Mouse (Mus musculus): Measurements from ENCODE around the gene Tet2. TPM values are rescaled to one million over a fixed set of nuclear protein-coding genes. Genes with fewer than 3 reads are reported as not detected.

The Tet2 gene
- polyA plus RNA-seq, 1 experiment = 84.9 TPM

GRCm38 (mm10) chr3:133535644-133536043, 9.3 kb downstream of the Tet2 start:
- H3K4me1 ChIP-seq (ENCODE audit: control insufficient read depth, insufficient read depth, low read length) = peaks cover 28% of the 10 kb centered on the region
- TF ChIP-seq POLR2A (IDR thresholded peaks at IDR 0.05; ENCODE audit: borderline replicate concordance, low read depth, low read length) (no peak), CTCF (IDR thresholded peaks at IDR 0.05; ENCODE audit: low read depth, low read length) (no peak)
- no peak overlapping the region for H3K27ac ChIP-seq (ENCODE audit: insufficient read depth, low read depth, low read length)
- no peak overlapping the region for H3K4me3 ChIP-seq (ENCODE audit: insufficient read depth, low read length)

GRCm38 (mm10) chr3:133534066-133534465, 10.9 kb downstream of the Tet2 start:
- Histone ChIP-seq H3K4me1 (ENCODE audit: control insufficient read depth, insufficient read depth, low read length) (peaks cover 23% of the 10 kb centered on the region), H3K4me3 (ENCODE audit: insufficient read depth, low read length) (no peak overlapping the region)
- TF ChIP-seq POLR2A (IDR thresholded peaks at IDR 0.05; ENCODE audit: borderline replicate concordance, low read depth, low read length) (no peak), CTCF (IDR thresholded peaks at IDR 0.05; ENCODE audit: low read depth, low read length) (no peak)

GRCm38 (mm10) chr3:133533272-133533995, 11.5 kb downstream of the Tet2 start:
- TF ChIP-seq CTCF (IDR thresholded peaks at IDR 0.05; ENCODE audit: low read depth, low read length) = no peak
- Histone ChIP-seq H3K4me3 (ENCODE audit: insufficient read depth, low read length) (no peak overlapping the region), H3K27ac (ENCODE audit: insufficient read depth, low read depth, low read length) (no peak overlapping the region), H3K4me1 (ENCODE audit: control insufficient read depth, insufficient read depth, low read length) (peaks cover 23% of the 10 kb centered on the region)

More at GRCm38 (mm10) chr3:133534066-133534465, 10.9 kb downstream of the Tet2 start:
- no peak overlapping the region for H3K27ac ChIP-seq (ENCODE audit: insufficient read depth, low read depth, low read length)

- TF ChIP-seq POLR2A (IDR thresholded peaks at IDR 0.05; ENCODE audit: borderline replicate concordance, low read depth, low read length) = no peak
- TF ChIP-seq CTCF (IDR thresholded peaks at IDR 0.05; ENCODE audit: low read depth, low read length) = no peak
- Histone ChIP-seq H3K4me3 (ENCODE audit: insufficient read depth, low read length) (no peak overlapping the region), H3K4me1 (ENCODE audit: control insufficient read depth, insufficient read depth, low read length) (peaks cover 25% of the 10 kb centered on the region), H3K27ac (ENCODE audit: insufficient read depth, low read depth, low read length) (no peak overlapping the region)
Measured at GRCm38 (mm10) chr3:133532806-133533205, 12.1 kb downstream of the Tet2 start.

- H3K4me1 ChIP-seq (ENCODE audit: control insufficient read depth, insufficient read depth, low read length) = peaks cover 25% of the 10 kb centered on the region
- H3K4me3 ChIP-seq (ENCODE audit: insufficient read depth, low read length) = no peak overlapping the region
- no peak for TF ChIP-seq POLR2A (IDR thresholded peaks at IDR 0.05; ENCODE audit: borderline replicate concordance, low read depth, low read length)
- TF ChIP-seq CTCF (IDR thresholded peaks at IDR 0.05; ENCODE audit: low read depth, low read length) = no peak
- H3K27ac ChIP-seq (ENCODE audit: insufficient read depth, low read depth, low read length) = no peak overlapping the region
Measured at GRCm38 (mm10) chr3:133532252-133532651, 12.7 kb downstream of the Tet2 start.

- Histone ChIP-seq H3K4me1 (ENCODE audit: control insufficient read depth, insufficient read depth, low read length) (peaks cover 37% of the 10 kb centered on the region), H3K27ac (ENCODE audit: insufficient read depth, low read depth, low read length) (no peak overlapping the region), H3K4me3 (ENCODE audit: insufficient read depth, low read length) (no peak overlapping the region)
- TF ChIP-seq POLR2A (IDR thresholded peaks at IDR 0.05; ENCODE audit: borderline replicate concordance, low read depth, low read length) = no peak
- no peak for TF ChIP-seq CTCF (IDR thresholded peaks at IDR 0.05; ENCODE audit: low read depth, low read length)
Measured at GRCm38 (mm10) chr3:133531101-133531500, 13.8 kb downstream of the Tet2 start.

GRCm38 (mm10) chr3:133530664-133531063, 14.3 kb downstream of the Tet2 start:
- H3K27ac ChIP-seq (ENCODE audit: insufficient read depth, low read depth, low read length) = no peak overlapping the region
- TF ChIP-seq POLR2A (IDR thresholded peaks at IDR 0.05; ENCODE audit: borderline replicate concordance, low read depth, low read length) (no peak), CTCF (IDR thresholded peaks at IDR 0.05; ENCODE audit: low read depth, low read length) (no peak)
- no peak overlapping the region for H3K4me3 ChIP-seq (ENCODE audit: insufficient read depth, low read length)
- peaks cover 41% of the 10 kb centered on the region for H3K4me1 ChIP-seq (ENCODE audit: control insufficient read depth, insufficient read depth, low read length)

- TF ChIP-seq POLR2A (IDR thresholded peaks at IDR 0.05; ENCODE audit: borderline replicate concordance, low read depth, low read length) (no peak), CTCF (IDR thresholded peaks at IDR 0.05; ENCODE audit: low read depth, low read length) (no peak)
- peaks cover 44% of the 10 kb centered on the region for H3K4me1 ChIP-seq (ENCODE audit: control insufficient read depth, insufficient read depth, low read length)
- 0 out of 2 replicates have a peak overlapping the region, but pooled peaks have one; percentile 3 for H3K4me3 ChIP-seq (ENCODE audit: insufficient read depth, low read length)
- peak overlapping the region; percentile 95 for H3K27ac ChIP-seq (ENCODE audit: insufficient read depth, low read depth, low read length)
Measured at GRCm38 (mm10) chr3:133526119-133526723, 18.7 kb downstream of the Tet2 start.

GRCm38 (mm10) chr3:133525578-133525977, 19.4 kb downstream of the Tet2 start:
- peak overlapping the region; percentile 95 for H3K27ac ChIP-seq (ENCODE audit: insufficient read depth, low read depth, low read length)
- H3K4me1 ChIP-seq (ENCODE audit: control insufficient read depth, insufficient read depth, low read length) = peaks cover 44% of the 10 kb centered on the region
- TF ChIP-seq CTCF (IDR thresholded peaks at IDR 0.05; ENCODE audit: low read depth, low read length) (no peak), POLR2A (IDR thresholded peaks at IDR 0.05; ENCODE audit: borderline replicate concordance, low read depth, low read length) (no peak)
- no peak overlapping the region for H3K4me3 ChIP-seq (ENCODE audit: insufficient read depth, low read length)

GRCm38 (mm10) chr3:133524341-133525050, 20.4 kb downstream of the Tet2 start:
- peak overlapping the region; percentile 95 for H3K27ac ChIP-seq (ENCODE audit: insufficient read depth, low read depth, low read length)
- H3K4me1 ChIP-seq (ENCODE audit: control insufficient read depth, insufficient read depth, low read length) = peaks cover 49% of the 10 kb centered on the region
- no peak overlapping the region for H3K4me3 ChIP-seq (ENCODE audit: insufficient read depth, low read length)
- TF ChIP-seq CTCF (IDR thresholded peaks at IDR 0.05; ENCODE audit: low read depth, low read length) = no peak
- TF ChIP-seq POLR2A (IDR thresholded peaks at IDR 0.05; ENCODE audit: borderline replicate concordance, low read depth, low read length) = no peak

All from bone marrow macrophage, adult 2 months (primary cell).